Mouse (Mus musculus): ENCODE measurements around the gene Ykt6.

Ykt6 gene

DNA sequence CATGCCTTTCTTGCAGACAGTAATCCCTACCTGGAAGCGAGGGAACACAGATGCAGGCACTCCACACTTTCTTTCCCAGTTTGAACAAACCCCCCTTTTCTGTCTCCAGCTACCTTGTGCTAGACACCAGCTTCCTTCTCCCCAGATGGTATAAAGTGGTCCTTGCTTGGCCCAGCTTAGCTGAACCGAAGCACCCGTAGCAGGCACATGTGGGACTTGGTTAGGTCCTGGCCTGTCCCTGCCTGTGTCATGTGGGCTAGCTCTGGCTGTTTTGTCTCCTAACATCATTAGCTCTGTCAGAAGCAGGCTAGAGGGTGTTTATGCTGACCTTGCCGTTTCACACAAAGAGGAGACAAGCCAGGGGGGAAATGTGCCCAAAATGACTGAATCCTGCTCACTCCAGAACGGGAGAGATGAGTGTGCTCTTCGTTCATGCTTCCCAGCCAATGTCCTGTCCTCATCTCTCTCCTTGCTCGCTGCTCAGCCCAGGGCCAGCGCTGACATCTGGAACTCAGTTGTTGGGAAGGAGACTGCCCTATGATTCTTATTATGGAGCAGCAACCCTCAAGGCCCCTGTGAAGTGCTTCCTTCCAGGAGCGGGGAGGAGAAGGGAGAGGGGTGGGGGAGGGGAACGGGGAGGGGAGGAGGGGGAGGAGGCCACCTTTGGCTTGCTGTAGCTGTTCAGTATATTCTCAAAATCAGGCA, 6.8 kb upstream of the Ykt6 start:
- DNase-seq (ENCODE audit: inconsistent age in 2 of 2, low spot score in 1 of 2): peak in 1 of 2 experiments; percentile 27

- peak in 1 of 2 experiments; percentile 43 for DNase-seq (ENCODE audit: inconsistent age in 2 of 2, low spot score in 1 of 2)
Measured at GRCm38 (mm10) chr11:5949586-5950352, 5.7 kb upstream of the Ykt6 start, which contains the start of gene Gck. TSS of gene Gck (minus strand) at chr11:5950081.

DNA sequence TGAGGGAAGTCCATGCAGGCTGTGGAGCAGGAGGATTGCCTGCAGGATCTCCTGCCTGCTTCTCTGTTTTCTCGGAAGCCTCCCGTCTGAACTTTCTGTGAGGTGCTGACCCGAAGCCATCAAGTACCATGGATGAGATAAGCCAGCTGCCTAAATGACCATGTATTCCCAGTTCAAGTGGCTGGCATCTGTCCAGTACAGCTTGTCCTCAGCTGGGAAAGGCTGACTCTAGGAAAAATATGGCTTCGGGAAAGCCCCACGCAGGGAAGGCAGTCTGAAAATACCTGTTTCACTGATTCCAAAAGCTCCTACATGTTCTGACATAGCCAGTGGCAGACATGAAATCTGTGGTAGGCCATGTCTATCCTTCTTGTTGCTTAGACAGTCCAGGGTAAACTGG, 3.0 kb upstream of the Ykt6 start:
- DNase-seq (ENCODE audit: inconsistent age in 2 of 2, low spot score in 1 of 2): peak; percentile 76 to 79

DNA sequence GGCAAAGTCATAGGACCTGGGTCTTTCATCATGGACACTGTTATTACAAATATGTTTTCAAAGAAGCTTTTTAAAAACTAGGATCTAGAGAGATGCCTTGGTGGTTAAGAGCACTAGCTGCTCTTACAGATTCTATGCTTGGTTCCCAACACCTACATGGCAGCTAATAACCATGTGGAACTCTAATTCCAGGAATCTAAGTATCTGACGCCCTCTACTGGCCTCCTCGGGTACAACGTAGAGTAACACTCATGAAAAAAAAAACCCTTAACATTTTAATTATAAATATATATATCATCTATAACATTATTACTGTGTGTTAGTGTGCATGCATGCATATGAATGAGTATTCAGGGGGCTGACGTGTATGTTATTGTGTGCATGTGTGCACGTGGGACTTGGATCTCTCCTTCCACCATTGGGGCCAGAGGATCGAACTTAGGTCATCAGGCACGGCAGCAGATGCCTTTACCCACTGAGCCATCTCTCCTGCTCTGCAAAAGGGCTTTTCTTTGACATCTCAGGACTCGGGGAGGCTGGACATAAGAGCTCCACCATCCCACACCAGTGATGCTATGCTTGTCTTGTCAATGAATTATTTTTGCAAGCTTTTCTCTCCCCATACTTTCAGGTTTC, 2.2 kb upstream of the Ykt6 start:
- peak in 1 of 2 experiments; percentile 79 for DNase-seq (ENCODE audit: inconsistent age in 2 of 2, low spot score in 1 of 2)

DNA sequence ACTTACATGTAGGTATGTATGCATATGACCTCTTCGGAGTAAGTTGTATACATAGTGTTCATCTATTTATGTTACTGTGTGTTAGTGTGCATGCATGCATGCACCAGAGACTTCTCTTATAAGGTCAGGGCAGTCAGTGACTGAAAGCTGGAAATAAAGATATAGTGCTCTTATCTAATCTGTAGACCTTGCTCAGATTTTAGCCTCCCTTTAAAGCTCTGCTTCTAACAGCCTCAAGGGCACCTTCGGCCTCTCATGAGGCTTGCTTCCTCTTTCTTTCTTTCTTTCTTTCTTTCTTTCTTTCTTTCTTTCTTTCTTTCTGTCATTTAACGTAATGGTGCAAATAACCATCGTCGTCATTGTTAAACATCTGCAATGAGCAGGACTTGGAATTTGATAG, 1.1 kb upstream of the Ykt6 start:
- DNase-seq (ENCODE audit: inconsistent age in 2 of 2, low spot score in 1 of 2): peak in 1 of 2 experiments; percentile 53

DNA sequence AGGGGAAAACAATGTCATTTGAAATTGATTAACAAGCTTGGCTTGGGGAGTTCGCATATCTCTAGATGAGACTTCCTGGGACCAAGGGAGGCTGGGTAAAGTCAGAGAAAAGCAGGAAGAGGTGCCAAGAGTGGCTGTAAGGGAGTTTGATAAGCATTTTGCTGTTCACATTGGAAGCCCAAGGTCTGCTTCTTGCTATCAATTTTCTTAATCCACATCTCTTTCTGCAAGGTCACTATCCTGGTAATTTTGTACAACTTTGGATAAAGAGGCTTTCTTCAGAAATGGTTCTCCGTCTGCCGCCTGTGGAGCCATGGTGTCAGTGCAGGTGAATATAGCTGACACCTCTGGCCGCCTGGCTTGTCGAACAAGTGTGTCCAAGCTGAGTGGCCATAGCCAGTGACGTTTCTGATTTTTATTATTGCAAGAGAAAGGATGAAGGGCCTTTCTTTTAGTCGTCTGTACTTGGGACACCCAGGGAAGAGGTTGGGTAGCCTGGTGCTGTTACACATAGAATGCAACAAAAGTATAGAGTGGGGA, 458 bp upstream of the Ykt6 start:
- DNase-seq (ENCODE audit: inconsistent age in 2 of 2, low spot score in 1 of 2): no peak

- DNase-seq (ENCODE audit: inconsistent age in 2 of 2, low spot score in 1 of 2): no peak
Measured at GRCm38 (mm10) chr11:5960051-5960450, 4.6 kb downstream of the Ykt6 start.

- no peak for DNase-seq (ENCODE audit: inconsistent age in 2 of 2, low spot score in 1 of 2)
Measured at GRCm38 (mm10) chr11:5965865-5966264, 10.4 kb downstream of the Ykt6 start.

DNA sequence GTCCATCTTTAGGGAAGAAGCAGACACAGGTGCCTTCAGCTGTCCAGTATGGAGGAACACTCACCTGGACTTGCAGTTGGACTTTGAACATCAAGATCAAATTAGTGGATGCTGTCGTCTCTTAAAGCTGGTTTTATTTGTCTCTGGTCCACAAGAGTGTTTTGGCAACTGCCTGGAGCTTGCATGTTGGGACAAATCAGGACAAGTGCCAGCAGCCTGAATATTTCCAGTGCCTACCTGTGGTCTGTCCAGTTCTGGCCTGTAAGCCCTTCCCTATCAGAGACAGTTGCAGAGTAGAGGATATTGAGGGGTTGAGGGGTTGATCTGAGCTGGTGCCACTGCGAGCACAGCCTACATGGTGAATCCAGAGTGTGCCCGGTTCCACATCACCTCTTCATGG, 11.3 kb downstream of the Ykt6 start:
- DNase-seq (ENCODE audit: inconsistent age in 2 of 2, low spot score in 1 of 2): no peak

GRCm38 (mm10) chr11:5968223-5968622, 12.7 kb downstream of the Ykt6 start:
- DNase-seq (ENCODE audit: inconsistent age in 2 of 2, low spot score in 1 of 2): no peak

DNA sequence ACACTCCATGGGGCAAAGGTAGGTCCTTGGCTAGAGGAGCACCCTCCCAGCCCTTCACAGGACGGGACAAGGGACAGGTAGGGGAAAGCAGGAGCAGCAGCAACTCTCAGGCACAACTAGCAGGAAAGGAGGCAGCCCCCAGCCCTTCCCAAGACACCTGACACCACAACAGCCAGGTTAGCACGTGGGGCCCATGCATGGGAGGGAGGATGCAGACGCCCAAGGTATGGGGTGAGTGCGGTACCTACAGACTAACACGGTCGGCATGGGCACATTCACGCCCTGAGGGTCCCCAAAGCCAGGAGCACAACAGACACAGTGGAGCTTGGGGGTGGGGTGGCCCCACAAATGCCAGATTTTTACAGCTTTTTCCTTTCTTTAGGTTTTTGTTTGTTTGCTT, 15.7 kb downstream of the Ykt6 start:
- DNase-seq (ENCODE audit: inconsistent age in 2 of 2, low spot score in 1 of 2): no peak

- DNase-seq (ENCODE audit: inconsistent age in 2 of 2, low spot score in 1 of 2): no peak
Measured at GRCm38 (mm10) chr11:5973151-5973550, 17.7 kb downstream of the Ykt6 start.

DNA sequence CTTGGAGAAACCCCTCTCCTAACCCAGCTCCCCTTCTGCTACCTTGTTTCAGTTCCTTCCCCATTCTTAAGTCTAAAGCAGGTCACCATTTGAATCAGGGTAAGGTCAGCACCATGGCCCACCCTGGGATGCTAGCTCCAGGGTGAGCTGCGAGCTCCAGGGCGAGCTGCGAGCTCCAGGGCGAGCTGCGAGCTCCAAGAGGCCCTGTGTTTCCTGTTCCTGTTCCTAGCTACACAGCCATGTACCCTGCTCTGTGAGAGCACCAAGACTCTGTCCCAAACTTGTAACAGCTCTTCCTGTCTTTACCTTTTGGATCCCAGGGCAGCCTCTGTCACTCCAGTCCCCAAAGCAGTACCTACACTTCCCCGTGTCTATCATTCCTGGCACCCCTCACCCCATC, 18.6 kb downstream of the Ykt6 start:
- DNase-seq (ENCODE audit: inconsistent age in 2 of 2, low spot score in 1 of 2): no peak

- DNase-seq (ENCODE audit: inconsistent age in 2 of 2, low spot score in 1 of 2): no peak
Measured at GRCm38 (mm10) chr11:5975068-5975467, 19.6 kb downstream of the Ykt6 start.

DNA sequence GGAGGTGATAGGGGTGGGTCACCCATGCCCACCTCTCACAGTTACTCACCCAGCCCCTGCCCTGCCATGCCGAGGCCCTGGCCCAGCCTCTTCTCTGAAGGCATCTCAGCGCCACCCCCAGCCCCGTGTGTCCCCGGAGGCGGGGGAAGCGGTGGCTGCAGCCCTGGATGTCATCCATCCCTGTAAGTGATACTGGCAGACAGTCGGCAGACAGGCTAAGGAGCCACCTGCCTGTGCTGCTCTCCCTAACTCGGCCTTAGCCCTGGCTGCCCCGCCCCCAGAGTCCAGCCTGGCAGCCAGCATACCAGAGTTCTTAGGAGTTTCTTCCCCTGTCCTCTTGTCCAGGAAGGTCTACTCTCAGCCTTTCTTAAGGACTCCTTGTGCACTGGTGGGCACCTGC, 20.6 kb downstream of the Ykt6 start:
- no peak for DNase-seq (ENCODE audit: inconsistent age in 2 of 2, low spot score in 1 of 2)

DNA sequence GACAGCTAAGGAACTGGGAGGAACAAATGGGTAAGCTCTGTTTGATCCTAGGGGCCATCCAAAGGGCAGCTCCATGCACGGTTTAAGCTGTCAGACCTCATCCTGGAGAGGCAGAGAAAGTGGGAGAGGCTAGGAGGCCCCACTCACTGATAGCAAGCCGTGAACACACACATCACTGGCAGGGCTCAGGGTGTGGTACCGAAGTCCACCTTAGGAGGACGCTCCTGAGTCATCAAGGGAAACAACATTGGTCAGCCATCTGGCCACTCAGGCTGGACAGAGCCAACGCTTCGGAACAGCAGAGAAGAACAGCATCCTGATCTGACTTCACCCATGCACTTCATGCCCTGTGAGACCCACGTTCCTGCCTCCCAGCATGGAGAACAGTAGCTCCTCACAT, 23.6 kb downstream of the Ykt6 start:
- no peak for DNase-seq (ENCODE audit: inconsistent age in 2 of 2, low spot score in 1 of 2)

GRCm38 (mm10) chr11:5980108-5980507, 24.6 kb downstream of the Ykt6 start:
- DNase-seq (ENCODE audit: inconsistent age in 2 of 2, low spot score in 1 of 2): no peak

DNA sequence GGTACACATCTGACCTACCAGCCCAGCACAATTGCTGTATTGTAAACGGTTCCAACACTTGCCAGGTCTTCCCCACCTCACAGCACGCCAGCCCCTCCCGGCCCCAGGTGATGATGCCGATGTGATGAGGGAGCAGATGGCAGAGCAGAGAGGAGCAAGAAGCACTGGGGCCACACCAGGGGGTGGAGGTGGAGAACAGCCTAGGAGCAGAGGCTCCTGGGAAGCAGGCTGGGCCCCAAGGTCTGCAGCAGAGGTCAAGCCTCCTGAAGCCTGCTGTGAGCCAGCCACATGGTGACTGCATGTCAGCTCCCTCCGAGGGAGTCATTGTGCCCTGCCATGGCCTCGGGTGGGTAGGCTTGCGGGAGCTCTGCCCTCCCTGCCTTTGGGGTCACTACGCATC, 25.1 kb downstream of the Ykt6 start:
- no peak for DNase-seq (ENCODE audit: inconsistent age in 2 of 2, low spot score in 1 of 2)

DNA sequence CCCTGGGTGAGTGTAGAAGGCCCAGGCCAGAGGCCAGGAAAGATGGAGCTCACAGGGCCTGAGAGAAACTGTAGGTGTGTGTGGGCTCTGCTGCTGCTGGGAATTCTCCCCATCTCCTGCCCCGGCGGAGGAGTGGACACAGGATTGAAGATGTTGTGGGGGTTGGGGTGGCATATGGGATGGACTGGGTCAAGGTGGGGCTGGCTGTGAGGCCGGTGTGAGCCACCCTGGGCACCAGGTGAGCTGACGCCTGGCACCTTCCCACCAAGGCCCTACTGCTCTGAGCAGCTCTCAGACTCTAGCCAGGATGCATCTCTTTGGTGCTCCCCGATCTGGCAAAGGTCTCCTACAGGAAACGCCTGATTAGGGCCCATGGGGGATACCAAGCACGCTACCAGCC, 25.8 kb downstream of the Ykt6 start:
- no peak for DNase-seq (ENCODE audit: inconsistent age in 2 of 2, low spot score in 1 of 2)

DNA sequence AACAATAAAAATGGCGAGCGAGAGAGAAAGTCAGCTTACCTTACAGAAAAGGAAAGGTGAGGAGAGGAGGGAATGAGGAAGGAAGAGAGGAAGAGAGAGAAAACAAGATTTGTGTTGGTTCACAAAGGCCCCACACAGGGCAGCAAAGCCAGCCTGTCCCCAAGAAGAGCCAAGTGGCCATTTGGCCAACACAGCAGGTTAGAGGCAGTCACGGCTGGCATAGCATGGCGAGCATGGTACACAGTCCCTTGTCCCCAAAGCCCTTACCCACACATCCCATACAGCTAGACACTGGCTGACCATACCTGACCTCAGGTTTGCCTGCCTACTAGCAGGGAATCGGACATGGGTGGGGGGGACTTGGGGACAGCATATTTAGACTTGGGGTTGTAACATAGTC, 28.1 kb downstream of the Ykt6 start:
- DNase-seq (ENCODE audit: inconsistent age in 2 of 2, low spot score in 1 of 2): no peak

GRCm38 (mm10) chr11:5988126-5988525, 32.6 kb downstream of the Ykt6 start:
- no peak for DNase-seq (ENCODE audit: inconsistent age in 2 of 2, low spot score in 1 of 2)

Measured in adrenal gland, adult (tissue).